Mouse (Mus musculus) heart, postnatal 25 days (tissue): Measurements from ENCODE around the gene Crk. TPM values are rescaled to one million over a fixed set of nuclear protein-coding genes. Genes with fewer than 3 reads are reported as not detected.
"Not testable (repeated sequence)": the region's sequence is repeated elsewhere in the genome, so short reads cannot be mapped to it uniquely, and the experiment has no call there.

Source experiments
- DNase-seq: peaks from one replicate; pipeline ENCODE4 v3.0.0; 2022; ENCODE audit warnings: low spot score
- intact Hi-C: fragments of 180-260 bp; cut with DNase I; formaldehyde crosslinking; loops from one replicate; pipeline ENCODE4 v1.15.1; 2025
- total RNA-seq, 2 experiments: library from RNA; stranded (reverse); gene quantifications; 2 replicates each; pipeline ENCODE4 v1.2.3; 2021

Gene Crk
- total RNA-seq, 2 experiments from 2014 or later, result 81.3 to 88.2 TPM

GRCm38 (mm10) chr11:75677881-75678746 is 945 bp upstream of the Crk start:
- no peak for DNase-seq
- intact Hi-C loops, result loop anchor here (1.0 to 5.0 kb wide), 2 partner anchors 24 to 46 kb away; partner anchors contain the start of gene Inpp5k

GRCm38 (mm10) chr11:75679439-75680171 is 546 bp downstream of the Crk start:
- peak; percentile 55 for DNase-seq
- intact Hi-C loops, result loop anchor here (5.0 kb wide), 1 partner anchor 47 kb away; the partner anchor contains the start of gene Inpp5k

DNA sequence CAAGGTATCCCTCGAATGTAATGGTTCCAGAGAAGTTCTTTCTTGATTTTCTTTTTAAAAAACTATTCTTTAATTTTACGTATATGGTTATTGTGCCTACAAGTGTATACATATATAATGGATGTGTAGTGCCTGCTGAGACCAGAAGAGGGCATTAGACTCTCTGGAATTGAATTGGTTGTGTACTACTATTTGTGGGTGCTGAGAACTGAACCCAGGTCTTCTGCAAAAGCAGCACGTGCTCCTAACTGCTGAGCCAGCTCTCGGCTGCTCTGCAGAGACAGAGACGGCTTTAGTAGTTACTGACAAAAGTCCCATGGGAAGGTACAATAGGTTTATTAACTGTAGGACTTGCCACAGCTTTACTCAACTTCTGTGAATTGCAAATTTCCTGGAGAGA is 5.4 kb downstream of the Crk start:
- intact Hi-C loops, result no loop called here

GRCm38 (mm10) chr11:75684956-75685355 is 5.9 kb downstream of the Crk start:
- intact Hi-C loops, result no loop called here
- no peak for DNase-seq

More for the DNA sequence above, 5.4 kb downstream of the Crk start:
- DNase-seq, result no peak

DNA sequence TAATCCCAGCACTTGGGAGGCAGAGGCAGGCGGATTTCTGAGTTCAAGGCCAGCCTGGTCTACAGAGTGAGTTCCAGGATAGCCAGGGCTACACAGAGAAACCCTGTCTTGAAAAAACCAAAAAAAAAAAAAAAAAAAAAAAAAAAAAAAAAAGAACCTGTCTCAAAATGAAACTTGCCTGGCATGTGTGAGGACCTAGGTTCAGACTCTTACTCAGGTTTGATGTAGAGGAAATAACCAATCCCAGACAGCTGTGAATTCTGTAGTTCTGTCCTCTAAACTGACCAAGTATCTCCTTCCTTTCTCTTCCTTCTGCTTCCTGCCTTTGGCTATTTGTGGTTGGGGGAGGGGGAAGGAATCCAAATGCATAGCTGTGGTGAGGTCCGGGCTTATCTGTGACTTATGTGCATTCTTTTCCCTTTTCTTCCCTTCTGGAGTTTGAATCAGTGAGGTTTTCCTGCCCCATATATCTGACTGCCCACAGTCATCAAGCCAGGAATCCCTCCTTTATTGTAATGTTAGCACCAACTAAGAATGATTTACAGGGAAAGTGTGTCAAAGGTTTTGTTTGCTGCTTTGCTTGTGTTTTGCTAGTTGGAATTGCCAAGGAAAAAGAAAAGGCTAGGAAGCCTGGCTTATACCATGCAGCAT is 8.4 kb downstream of the Crk start:
- intact Hi-C loops, result no loop called here
- DNase-seq, result no peak

DNA sequence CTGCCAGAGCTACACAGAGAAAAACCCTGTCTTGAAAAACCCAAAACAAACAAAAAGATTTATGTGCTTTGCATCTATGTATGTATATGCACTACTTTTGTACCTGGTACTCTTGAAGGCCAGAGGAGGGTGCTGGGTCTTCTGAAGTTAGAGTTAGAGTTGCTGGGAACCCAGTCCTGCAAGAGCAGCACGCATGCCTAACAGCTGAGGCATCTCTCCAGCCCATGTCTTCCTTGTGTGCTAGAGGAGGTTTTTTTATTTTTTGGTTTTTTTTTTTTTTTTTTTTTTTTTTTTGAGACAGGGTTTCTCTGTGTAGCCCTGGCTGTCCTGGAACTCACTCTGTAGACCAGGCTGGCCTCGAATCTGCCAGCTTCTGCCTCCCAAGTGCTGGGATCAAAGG is 9.1 kb downstream of the Crk start:
- DNase-seq, result no peak
- intact Hi-C loops, result no loop called here

DNA sequence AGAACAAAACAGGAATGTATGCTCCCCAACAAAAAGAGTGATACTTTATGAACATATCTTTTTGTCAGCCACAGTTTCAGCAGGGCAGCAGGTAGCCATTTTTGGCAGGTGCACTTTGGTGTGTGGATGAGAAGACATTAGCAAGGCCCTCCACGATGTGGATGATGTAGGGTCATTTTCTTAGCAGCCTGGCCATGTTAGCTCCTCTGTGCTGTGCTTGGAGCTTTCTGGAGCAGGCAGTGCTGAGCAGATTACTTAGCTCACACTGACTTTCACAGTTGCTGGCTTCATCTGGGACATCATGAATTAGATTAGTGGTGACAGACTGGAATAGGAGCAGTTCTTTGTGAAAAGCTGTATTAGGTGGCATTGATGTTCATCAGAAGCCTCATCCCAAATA is 10.9 kb downstream of the Crk start:
- no peak for DNase-seq
- intact Hi-C loops, result no loop called here

DNA sequence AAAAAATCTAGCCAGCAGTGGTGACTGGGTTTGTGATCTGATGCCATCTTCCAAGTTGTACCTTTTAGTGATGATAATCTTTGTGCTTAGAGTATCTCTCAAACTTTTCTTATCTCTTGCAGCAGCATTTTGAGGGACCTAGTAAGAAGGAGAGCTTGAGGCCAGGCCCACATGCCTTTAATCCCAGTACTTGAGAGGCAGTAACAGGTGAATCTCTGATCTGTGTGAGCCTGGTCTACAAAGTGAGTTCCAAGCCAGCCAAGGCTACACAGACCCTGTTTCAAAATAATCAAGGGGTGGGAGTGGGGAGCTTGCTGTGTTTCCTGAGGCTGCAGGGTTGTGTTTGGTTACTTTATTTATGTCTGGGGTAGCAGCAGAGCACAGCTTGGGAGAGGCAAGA is 12.0 kb downstream of the Crk start:
- no peak for DNase-seq
- intact Hi-C loops, result no loop called here

GRCm38 (mm10) chr11:75693570-75693969 is 14.5 kb downstream of the Crk start:
- intact Hi-C loops, result no loop called here
- DNase-seq, result no peak

- DNase-seq, intact Hi-C loops: not testable (repeated sequence)
These were observed 18.4 kb downstream of the Crk start for GRCm38 (mm10) chr11:75697464-75697863.

- intact Hi-C loops, result no loop called here
- DNase-seq, result no peak
These were observed 21.5 kb downstream of the Crk start for GRCm38 (mm10) chr11:75700557-75700956.

- DNase-seq, result no peak
- intact Hi-C loops, result no loop called here
These were observed 23.7 kb downstream of the Crk start for GRCm38 (mm10) chr11:75702761-75703160.

GRCm38 (mm10) chr11:75703748-75704147 is 24.7 kb downstream of the Crk start:
- no peak for DNase-seq
- intact Hi-C loops, result no loop called here

GRCm38 (mm10) chr11:75713949-75714348 is 34.9 kb downstream of the Crk start:
- intact Hi-C loops, result no loop called here
- DNase-seq, result no peak

GRCm38 (mm10) chr11:75715556-75715955 is 36.5 kb downstream of the Crk start:
- intact Hi-C loops, result loop anchor here (5.0 kb wide), 2 partner anchors 52 to 197 kb away; no protein-coding TSS in a partner anchor
- DNase-seq, result no peak

DNA sequence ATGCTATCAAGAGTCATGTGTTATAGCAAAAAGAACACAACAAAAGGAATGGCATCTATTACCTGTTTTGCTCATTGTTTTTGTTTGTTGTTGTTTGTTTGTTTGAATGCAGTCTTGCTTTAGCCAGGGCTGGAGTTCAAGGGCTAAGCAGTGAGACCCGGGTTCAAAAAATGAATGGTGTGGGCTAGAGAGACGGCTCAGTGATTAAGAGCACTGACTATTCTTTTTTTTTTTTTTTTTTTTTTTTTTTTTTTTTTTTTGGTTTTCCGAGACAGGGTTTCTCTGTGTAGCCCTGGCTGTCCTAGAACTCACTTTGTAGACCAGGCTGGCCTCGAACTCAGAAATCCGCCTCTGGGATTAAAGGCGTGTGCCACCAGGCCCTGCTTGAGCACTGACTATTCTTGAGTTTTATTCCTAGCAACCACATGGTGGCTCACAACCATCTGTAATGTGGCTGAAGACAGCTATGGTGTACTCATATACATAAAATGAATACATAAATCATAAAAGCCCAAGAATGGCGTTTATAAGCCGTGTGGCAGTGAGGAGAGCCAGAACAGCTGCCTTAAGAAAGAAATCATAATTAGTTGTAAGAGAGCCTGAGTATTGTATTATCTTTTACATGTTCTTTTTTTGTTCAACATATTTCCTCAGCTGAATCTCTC is 37.7 kb downstream of the Crk start:
- intact Hi-C loops, result loop anchor here (5.0 kb wide), 2 partner anchors 51 to 196 kb away; no protein-coding TSS in a partner anchor
- DNase-seq, result no peak

GRCm38 (mm10) chr11:75722339-75722738 is 43.3 kb downstream of the Crk start:
- intact Hi-C loops, result no loop called here

DNA sequence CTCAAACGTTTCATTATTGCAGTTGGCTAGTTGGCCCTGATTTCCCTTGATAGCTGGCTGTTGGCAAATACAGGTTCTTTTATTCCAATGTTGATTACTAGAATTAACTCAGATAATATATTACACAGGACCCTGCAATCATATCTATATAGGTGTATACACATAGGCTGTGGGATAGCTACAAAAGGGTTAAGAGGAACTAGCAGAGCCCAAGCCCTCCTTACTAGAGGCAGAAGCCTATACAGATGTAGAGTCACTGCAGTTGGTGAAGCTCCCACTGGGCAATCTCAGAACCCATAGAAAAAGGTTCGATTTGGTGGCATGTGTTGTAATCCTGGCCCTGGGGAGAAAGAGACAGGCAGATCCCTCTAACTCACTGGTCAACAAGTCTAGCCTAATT is 48.1 kb downstream of the Crk start:
- intact Hi-C loops, result no loop called here
- no peak for DNase-seq

More at GRCm38 (mm10) chr11:75722339-75722738, 43.3 kb downstream of the Crk start:
- no peak for DNase-seq

DNA sequence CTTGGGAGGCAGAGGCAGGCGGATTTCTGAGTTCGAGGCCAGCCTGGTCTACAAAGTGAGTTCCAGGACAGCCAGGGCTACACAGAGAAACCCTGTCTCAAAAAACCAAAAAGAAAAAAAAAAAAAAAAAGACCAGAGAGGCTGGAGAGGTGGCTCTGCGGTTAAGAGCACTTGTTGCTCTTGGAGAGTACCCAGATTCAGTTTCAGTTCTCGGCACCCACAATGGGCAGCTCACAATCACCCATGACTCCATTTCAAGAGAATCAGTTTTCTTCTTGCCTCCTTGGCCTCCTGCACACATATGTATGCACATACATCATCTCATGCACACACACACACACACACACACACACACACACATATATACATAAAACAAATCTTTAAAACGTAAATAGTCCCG is 48.6 kb downstream of the Crk start:
- intact Hi-C loops, DNase-seq: not testable (repeated sequence)
